Mouse (Mus musculus): ENCODE measurements around the gene Sorcs1.

DNA sequence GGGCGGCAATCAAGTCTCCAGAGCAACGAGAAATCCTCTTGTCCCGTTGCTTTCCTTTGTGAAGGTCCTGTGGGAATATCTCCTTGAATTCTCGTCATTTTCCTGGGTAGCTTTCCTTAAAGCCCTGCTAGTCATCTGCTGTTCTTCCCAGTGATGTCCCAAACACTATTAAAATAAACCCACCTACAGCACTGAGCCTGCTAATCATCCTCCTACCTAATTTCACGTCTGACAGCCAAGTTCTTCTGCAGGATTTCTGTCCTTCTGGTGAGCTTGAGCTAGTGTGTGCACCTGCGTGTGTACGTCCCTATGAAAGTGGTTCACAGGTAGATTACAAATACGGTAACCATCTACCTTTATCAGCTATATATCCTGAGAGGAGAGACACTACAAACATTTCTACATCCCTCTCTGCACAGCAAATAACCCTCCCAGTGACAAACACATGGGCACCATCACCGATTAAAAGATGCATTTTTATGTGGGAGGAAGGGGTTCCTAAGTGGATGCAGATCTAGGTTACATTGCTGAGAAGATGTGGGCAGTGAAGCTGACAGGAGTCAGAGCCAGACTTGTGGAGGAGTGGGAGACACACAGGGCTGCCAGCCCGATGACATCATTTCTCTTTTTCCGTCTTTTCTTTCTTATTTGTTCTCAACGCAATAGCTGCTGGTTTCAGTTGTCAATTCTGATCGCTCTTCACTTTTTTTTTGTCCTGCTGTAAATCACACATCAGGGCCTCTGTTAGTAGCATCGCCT lies 259.3 kb downstream of the Sorcs1 start:
- TF ChIP-seq CTCF (IDR thresholded peaks at IDR 0.05; ENCODE audit: low read depth, low read length) (no peak), EP300 (IDR thresholded peaks at IDR 0.05; ENCODE audit: insufficient read depth, low read depth, low read length) (no peak)
